Mouse (Mus musculus) kidney, adult 2 months (tissue): ENCODE data around the gene Snrnp27. TPM values are rescaled to one million over a fixed set of nuclear protein-coding genes. Genes with fewer than 3 reads are reported as not detected.

Experiments
- DNase-seq: peaks from one replicate; pipeline ENCODE4 v3.0.0; 2021
- H3K27ac ChIP-seq: fragments of 200-500 bp; 2 replicates; pipeline ENCODE4 v1.5.1; 2012; ENCODE audit warnings: low read depth, low read length, control low read depth, inconsistent platforms; ENCODE audit not compliant: insufficient read depth
- H3K27me3 ChIP-seq: fragments of 200-500 bp; replicated peaks from 2 replicates; pipeline ENCODE4 v1.6.1; 2012; ENCODE audit warnings: mild to moderate bottlenecking, moderate library complexity, low read length, inconsistent platforms; ENCODE audit not compliant: control insufficient read depth, insufficient read depth
- H3K36me3 ChIP-seq: fragments of 200-500 bp; 2 replicates; pipeline ENCODE4 v1.6.1; 2012; ENCODE audit warnings: mild to moderate bottlenecking, moderate library complexity, low read length, inconsistent platforms; ENCODE audit not compliant: control insufficient read depth, insufficient read depth
- H3K4me1 ChIP-seq: fragments of 200-500 bp; 2 replicates; pipeline ENCODE4 v1.6.1; 2011; ENCODE audit warnings: low read length; ENCODE audit not compliant: control insufficient read depth, insufficient read depth
- H3K4me3 ChIP-seq: fragments of 200-500 bp; 2 replicates; pipeline ENCODE4 v1.5.1; 2011; ENCODE audit warnings: mild to moderate bottlenecking, low read depth, low read length, control low read depth; ENCODE audit not compliant: insufficient read depth
- CTCF ChIP-seq: fragments of 200-500 bp; conservative IDR thresholded peaks from 2 replicates; pipeline ENCODE4 v1.5.1; 2011; ENCODE audit warnings: low read depth, mild to moderate bottlenecking, control low read depth, low read length, moderate library complexity, mixed read lengths; ENCODE audit not compliant: insufficient read depth, insufficient read length
- POLR2A ChIP-seq: fragments of 200-500 bp; IDR thresholded peaks from one replicate; pipeline ENCODE4 v1.6.1; 2011; ENCODE audit warnings: low read depth, low read length, control low read depth
- WGBS: fragments of 180-500 bp; shearing (Covaris S2); methylation state at CpG from one replicate; pipeline ENCODE4 v1.1.7; 2018; 5-methylcytosine and 5-hydroxymethylcytosine counted together
- polyA plus RNA-seq: library from polyadenylated mRNA; depleted of rRNA; stranded (reverse); fragments of >200 nt; gene quantifications from 2 replicates; pipeline ENCODE4 v1.2.3, GENCODE M21; 2012

The Snrnp27 gene
- polyA plus RNA-seq, 1 experiment, result 21.0 TPM

DNA sequence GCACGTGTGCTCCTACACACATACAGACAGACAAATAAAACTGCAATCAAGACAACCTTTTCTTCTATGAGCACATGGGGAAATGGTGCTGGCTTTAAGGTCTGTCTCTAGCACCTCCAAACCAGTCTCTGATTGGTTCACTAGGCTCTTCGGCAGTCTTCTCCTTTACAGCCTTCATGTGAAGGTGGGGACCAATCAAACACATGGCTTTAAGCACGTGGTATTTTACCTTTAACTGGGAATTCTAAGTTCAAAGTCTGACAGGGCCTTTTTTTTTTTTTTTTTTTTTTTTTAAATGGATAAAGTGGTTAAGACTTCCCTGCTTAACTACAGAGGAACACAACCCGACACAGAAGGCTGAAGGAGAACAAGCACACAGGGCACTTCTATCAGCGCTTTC lies 19.2 kb downstream of the Snrnp27 start:
- no peak overlapping the region for H3K4me3 ChIP-seq

DNA sequence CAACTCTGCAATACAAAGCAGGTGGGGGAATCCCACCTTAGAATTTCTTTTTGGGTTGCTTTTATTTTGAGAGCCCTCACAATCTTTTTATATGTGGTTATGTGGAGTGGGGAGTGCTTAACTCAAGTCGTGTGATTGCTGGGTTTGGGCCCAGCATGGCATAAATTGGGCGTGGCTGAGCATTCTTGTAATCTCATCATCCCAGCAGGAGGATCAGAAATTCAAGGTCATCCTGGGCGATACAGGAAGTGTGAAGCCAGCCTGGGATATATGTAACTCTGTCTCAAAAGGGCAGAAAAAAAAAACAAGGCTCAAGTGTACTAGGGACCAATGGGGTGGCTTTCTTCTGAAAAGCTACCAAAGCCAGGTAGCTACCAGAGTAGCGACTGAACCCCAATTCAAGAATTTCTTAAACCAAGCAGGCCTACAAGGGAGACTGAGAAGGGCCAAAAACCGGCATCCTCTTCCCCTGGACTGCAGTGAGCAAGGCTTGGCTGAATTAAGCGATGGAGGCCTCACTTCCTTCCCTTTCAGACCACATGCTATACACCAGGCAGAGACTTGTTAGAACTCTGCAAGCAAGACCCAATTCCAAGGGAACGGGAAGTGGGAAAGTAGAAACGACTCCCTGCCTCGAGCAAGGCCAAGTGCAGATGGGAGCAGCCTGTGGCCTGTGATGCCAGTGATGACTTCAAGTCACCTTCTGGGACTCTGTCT lies 24.0 kb downstream of the Snrnp27 start:
- WGBS, result 65% methylated on average over 9 of the region's 9 CpGs
- Histone ChIP-seq H3K36me3 (peaks cover 3% of the 10 kb centered on the region; the same call in 1 of the 2 replicates), H3K27ac (no peak overlapping the region), H3K4me1 (peaks cover 3% of the 10 kb centered on the region; the same call in 1 of the 2 replicates), H3K27me3 (no peaks in the 10 kb centered on the region), H3K4me3 (no peak overlapping the region)
- no peak for DNase-seq
- no peak for TF ChIP-seq POLR2A
- TF ChIP-seq CTCF, result no peak

More for the DNA sequence above, 19.2 kb downstream of the Snrnp27 start:
- no peaks in the 10 kb centered on the region for H3K27me3 ChIP-seq
- DNase-seq, result peak; percentile 56
- 51% methylated on average over 5 of the region's 5 CpGs for WGBS
- no peak overlapping the region for H3K27ac ChIP-seq
- TF ChIP-seq POLR2A (no peak), CTCF (no peak)
- peaks cover 14% of the 10 kb centered on the region; the same call in 1 of the 2 replicates for H3K4me1 ChIP-seq
- 0 out of 2 replicates have a peak, but pooled peaks cover 3% of the 10 kb centered on the region for H3K36me3 ChIP-seq

DNA sequence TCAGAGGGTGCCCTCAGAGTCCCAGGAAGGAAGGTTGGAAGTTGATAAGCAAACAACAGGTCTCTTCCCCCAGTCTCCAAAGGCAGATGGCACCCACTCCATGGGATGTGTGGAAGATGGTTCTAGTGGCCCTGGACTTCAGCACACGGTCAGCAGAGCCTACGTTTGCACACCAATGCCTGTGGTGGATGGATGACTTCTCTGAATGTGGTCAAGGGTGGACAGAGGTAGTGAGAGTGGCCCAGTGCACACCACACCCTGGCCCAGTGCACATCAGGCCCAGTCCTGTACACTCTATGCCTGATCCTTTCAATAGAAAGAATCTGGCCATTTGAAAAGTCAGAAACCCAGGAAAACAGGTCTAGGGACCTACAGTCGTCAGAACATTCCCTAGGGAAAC lies 25.8 kb downstream of the Snrnp27 start:
- H3K36me3 ChIP-seq, result peaks cover 3% of the 10 kb centered on the region; the same call in 1 of the 2 replicates
- TF ChIP-seq POLR2A (no peak), CTCF (no peak)
- 84% methylated on average over 3 of the region's 3 CpGs for WGBS
- peaks cover 8% of the 10 kb centered on the region; the same call in 1 of the 2 replicates for H3K4me1 ChIP-seq
- no peaks in the 10 kb centered on the region for H3K27me3 ChIP-seq
- H3K4me3 ChIP-seq, result no peak overlapping the region
- H3K27ac ChIP-seq, result no peak overlapping the region
- no peak for DNase-seq

DNA sequence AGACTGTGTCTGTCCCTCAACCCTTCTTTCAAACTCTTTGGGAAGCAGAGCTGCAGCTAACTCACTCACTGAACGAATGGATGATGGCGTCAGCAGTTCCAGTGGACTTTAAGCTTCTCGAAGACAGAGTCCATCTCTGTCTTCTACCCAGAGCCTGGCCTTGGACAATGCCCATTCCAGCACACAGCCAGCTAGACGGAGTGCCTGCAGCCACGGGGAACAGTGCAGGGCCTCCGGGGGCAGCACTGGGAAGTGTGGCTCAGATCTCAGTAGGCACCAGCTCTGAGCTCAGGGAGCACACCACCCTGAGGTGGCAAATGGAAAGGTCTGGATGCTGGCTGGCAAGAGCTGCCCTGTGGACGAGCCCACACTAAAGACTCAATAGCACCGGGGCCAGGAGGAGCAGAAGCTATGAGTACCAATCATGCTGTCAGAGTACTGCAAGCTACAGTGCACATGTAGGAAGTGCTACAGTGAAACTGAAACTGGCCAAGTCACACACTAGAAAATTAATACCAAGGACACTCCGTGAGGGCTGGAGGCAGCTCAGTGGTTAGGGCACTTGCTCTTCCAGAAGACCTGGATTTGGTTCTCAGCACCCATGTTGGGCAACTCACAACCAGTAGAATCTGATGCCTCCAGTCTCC lies 29.9 kb downstream of the Snrnp27 start:
- 46% methylated on average over 9 of the region's 9 CpGs for WGBS
- peak; percentile 77 for DNase-seq
- Histone ChIP-seq H3K4me3 (no peak overlapping the region), H3K27ac (no peak overlapping the region), H3K4me1 (peaks cover 8% of the 10 kb centered on the region; the same call in 1 of the 2 replicates), H3K36me3 (peaks cover 3% of the 10 kb centered on the region), H3K27me3 (no peaks in the 10 kb centered on the region)
- TF ChIP-seq CTCF (no peak; the same call in 1 of the 2 replicates), POLR2A (no peak)

DNA sequence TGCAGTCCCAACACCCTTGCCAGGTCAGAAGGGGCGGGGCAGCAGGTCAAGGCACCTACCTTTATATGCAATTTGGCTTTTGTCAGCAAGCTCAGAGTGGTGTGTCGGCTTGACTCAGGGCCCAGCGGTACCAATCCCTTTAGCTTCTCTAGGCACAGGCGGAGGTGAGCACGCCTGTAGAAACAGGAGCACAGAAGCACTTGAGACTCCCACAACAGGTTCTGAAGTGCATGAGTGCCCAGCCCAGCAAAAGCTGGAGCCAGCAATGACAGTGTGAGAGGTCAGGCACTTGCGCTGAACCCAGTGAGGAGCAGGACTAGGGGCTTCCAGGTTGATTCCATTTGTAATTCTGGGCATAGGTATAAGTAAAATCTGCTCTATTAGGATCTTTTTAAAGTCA lies 31.3 kb downstream of the Snrnp27 start:
- Histone ChIP-seq H3K27me3 (no peaks in the 10 kb centered on the region), H3K27ac (no peak overlapping the region), H3K4me3 (no peak overlapping the region), H3K36me3 (peaks cover 5% of the 10 kb centered on the region), H3K4me1 (peaks cover 8% of the 10 kb centered on the region; the same call in 1 of the 2 replicates)
- no peak for DNase-seq
- no peak for TF ChIP-seq POLR2A
- no peak for TF ChIP-seq CTCF
- WGBS, result 90% methylated on average over 6 of the region's 6 CpGs

DNA sequence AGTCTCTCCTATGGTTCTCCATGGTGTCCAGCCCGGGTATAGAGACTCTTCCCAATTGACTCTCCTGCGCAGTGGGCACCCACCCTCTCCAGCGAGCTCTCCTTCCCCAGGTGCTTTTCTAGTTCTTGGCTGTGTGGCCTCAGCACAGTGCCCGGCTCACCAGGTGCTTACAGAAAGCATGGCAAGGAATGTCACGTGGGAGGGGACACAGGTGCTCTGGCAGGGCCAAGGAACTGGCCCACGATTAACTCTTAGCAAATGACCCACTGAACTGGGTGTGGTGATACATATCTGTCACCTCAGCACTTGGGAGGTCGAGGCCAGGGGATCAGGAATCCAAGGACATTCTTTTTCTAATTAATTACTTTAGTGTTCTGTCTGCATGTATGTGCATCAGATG lies 38.2 kb downstream of the Snrnp27 start:
- Histone ChIP-seq H3K36me3 (peaks cover 5% of the 10 kb centered on the region; the same call in 1 of the 2 replicates), H3K4me1 (no peaks in the 10 kb centered on the region), H3K4me3 (no peak overlapping the region), H3K27ac (no peak overlapping the region), H3K27me3 (no peaks in the 10 kb centered on the region)
- WGBS, result 71% methylated on average over 7 of the region's 7 CpGs
- DNase-seq, result no peak
- no peak for TF ChIP-seq POLR2A
- no peak for TF ChIP-seq CTCF

DNA sequence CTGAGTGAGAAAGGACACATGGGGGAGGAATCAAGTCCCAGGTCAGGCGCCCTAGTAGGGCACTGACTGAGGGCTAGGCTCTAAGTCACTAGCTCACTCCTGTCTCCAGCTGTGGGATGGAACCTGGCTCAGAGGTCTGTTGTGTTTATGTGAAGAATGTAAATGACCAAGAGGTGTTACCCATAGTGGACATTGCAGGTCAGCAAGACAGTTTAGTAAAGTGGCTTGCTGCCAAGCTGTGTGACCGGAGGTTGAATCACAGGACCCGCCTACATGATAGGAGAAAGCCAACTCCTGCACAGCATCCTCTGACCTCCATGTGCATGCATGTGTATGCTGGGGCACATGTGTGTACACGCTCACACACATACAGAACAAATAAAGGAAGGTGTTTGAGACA lies 38.8 kb downstream of the Snrnp27 start:
- Histone ChIP-seq H3K4me3 (no peak overlapping the region), H3K27me3 (no peaks in the 10 kb centered on the region), H3K4me1 (no peaks in the 10 kb centered on the region), H3K36me3 (peaks cover 5% of the 10 kb centered on the region; the same call in 1 of the 2 replicates), H3K27ac (no peak overlapping the region)
- 61% methylated on average over 4 of the region's 4 CpGs for WGBS
- TF ChIP-seq POLR2A (no peak), CTCF (no peak)
- no peak for DNase-seq
